Mouse (Mus musculus) gastrocnemius, postnatal 36 days (tissue): Measurements from ENCODE around the gene Tmem240. TPM values are rescaled to one million over a fixed set of nuclear protein-coding genes. Genes with fewer than 3 reads are reported as not detected.
"Not testable (repeated sequence)": the region's sequence is repeated elsewhere in the genome, so short reads cannot be mapped to it uniquely, and the experiment has no call there.

ENCODE experiments used
- DNase-seq, 2 experiments: peaks; one replicate each; pipeline ENCODE4 v3.0.0; 2022
- intact Hi-C: fragments of 180-260 bp; cut with DNase I; formaldehyde crosslinking; loops from one replicate; pipeline ENCODE4 v1.15.1; 2025
- total RNA-seq, 2 experiments: library from RNA; stranded (reverse); gene quantifications; 2 replicates each; pipeline ENCODE4 v1.2.3; 2021

Tmem240 gene
- total RNA-seq, 2 experiments from 2014 or later, result 0.28 to 0.39 TPM

- no peak for DNase-seq
- intact Hi-C loops, result loop anchor here (5.0 kb wide), 1 partner anchor 47 kb away; no protein-coding TSS in a partner anchor
Measured at GRCm38 (mm10) chr4:155769496-155769879, 34.9 kb downstream of the Tmem240 start.

- intact Hi-C loops, result loop anchor here (1.0 to 5.0 kb wide), 2 partner anchors 13 to 48 kb away; no protein-coding TSS in a partner anchor
- DNase-seq, result peak; percentile 87 to 90
Measured at GRCm38 (mm10) chr4:155769880-155770512, 35.4 kb downstream of the Tmem240 start.

GRCm38 (mm10) chr4:155770626-155771025, 36.0 kb downstream of the Tmem240 start:
- intact Hi-C loops, result loop anchor here (1.0 kb wide), 1 partner anchor 13 kb away; no protein-coding TSS in a partner anchor
- DNase-seq, result peak; percentile 62 to 75

DNA sequence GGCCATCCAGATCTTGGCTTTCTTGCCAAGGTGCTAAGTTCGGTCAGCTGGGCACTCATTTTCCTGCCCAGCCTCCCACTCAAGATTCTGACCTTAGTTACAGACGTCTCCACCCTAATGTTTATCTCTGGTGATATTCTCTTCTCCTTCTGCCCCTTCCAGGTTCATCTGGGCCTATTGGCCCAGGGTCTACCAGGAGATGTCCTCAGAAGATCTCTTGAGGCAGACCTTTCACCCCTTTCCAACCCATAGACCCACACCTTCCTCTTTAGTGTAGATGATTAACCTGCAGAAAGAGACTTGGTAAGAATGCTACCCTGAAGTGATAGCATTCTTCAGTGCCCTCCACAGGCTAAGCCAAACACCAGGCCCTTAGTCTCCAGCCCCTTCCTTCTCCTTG, 37.1 kb downstream of the Tmem240 start:
- intact Hi-C loops, result no loop called here
- DNase-seq, result no peak

DNA sequence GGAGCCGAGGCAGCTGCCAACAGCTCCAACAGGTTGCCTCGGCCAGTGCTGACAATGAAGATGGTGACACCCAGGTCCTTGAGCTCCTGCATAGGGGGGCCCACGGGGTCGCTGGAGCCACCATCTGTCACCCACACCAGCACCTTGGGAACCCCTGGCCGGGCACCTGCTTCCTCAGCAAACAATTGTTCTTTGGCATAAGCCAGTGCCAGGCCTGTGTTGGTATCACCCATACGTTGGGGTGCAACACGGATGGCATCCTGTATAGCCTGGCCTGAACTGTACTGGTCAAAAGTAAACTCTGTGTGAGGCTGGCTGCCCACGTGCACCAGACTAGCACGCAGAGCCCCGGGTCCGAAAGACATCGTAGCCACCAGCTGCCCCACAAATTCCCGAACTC, 38.2 kb downstream of the Tmem240 start:
- intact Hi-C loops, result no loop called here
- DNase-seq, result no peak

DNA sequence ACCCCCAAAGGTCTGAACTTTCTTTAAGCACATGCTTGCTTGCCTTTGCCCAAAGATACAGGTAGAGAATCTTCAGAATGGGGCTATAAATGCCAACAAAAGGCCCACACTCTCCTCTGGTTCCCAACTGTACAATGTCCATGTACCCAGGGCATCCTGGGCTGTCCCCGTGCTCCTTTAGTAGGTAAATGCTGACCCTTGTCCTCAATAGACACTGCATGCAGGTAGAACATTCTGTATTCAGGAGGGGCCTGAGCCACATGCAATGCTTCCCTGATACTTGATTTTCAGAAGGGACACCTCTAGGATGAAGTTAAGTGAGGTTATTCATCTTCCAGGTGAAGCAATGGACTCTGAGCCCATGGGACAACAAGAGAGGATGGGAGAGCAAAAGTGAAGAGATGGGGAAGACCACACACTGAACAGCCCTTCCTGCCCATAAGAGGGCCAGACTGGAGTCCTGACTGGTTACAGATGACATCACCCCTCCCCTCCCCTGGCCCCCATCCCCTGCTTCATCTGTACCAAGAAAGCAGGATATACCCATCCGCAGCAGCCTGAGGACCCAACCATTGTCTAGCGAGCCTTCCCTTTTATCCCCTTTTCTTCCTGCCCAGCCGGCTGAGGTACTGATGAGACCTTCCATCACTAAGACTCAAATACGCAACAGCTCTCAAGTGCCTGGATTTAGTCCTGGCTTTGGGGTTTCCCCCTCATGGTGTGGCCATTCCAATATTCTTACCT, 38.9 kb downstream of the Tmem240 start:
- DNase-seq, result no peak
- intact Hi-C loops, result no loop called here

GRCm38 (mm10) chr4:155774280-155774754, 39.7 kb downstream of the Tmem240 start, which contains the start of gene Vwa1:
TSS of gene Vwa1 (minus strand) at chr4:155774698.
- DNase-seq, result peak; percentile 87 to 93
- intact Hi-C loops, result no loop called here

- DNase-seq, result peak; percentile 62 to 64
- intact Hi-C loops, result no loop called here
Measured at GRCm38 (mm10) chr4:155774971-155775740, 40.6 kb downstream of the Tmem240 start.

DNA sequence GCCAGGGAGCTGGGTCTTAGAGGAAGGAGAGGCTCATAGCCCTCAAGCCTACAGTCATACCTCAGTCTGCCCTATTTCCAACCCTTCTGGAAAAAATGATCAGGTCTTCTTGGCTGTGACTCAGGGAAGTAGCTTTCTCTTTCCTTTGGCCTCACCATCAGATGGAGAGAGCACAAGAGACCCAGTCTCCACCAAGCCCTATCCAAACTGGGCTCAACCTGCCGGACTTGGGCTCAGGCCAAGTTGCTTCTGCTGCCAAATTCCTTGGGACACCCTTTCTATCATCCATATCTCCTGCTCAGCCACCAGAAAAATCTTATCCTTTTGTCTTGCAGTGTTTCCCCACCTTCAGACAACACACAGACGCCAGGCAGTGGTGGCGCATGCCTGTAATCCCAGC, 41.3 kb downstream of the Tmem240 start:
- intact Hi-C loops, result no loop called here

DNA sequence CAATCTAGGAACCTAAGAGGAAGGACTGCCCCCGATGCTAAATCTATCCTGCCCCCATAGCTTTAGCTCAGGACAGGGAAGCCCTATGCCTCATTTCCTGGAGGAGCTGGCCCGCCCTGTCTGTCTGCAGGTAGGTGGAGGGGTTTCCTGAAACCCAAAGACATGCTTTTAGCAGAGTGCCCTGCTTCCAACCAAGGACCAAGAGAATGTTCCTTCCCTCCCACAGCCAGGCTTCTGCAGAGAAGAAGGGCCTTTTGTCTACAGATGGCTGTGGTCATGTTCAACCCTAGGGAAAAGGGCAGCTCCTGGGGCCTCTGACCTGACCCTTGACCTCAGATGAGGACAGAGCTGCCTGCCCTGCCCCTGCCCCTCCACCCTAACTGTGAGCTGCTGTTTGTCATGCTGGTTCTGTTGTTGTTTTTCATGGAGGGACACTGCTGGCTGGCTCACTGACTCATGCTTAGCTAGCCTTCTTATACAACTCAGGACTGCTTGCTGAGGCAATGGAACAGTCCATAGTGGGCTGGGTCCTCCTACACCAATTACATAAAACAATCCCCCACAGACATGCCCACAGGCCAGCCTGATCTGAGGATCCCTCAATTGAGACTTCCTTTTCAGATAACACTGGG, 42.2 kb downstream of the Tmem240 start:
- DNase-seq, result no peak
- intact Hi-C loops, result no loop called here

More for the DNA sequence above, 41.3 kb downstream of the Tmem240 start:
- DNase-seq, result peak; percentile 39 to 46

DNA sequence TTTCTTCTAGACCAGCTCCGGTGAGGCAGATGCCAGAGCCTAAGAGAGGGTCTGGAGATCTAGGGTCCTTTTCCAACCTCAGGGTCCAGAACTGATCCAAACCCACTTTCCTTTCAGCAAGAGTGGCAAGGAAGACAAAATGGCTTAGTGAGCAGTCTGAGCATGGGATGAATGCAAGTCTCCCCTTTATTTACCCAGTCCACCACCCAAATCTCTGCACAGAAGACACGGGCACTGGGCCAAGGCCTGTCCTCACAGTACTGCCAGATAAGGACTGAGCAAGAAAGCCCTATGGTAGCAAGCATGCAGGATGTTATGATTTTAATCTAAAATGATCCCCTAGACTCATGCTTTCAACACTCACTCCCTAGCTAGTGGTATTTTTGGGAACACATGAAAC, 43.2 kb downstream of the Tmem240 start:
- no peak for DNase-seq
- intact Hi-C loops, result no loop called here

- no peak for DNase-seq
- intact Hi-C loops, result no loop called here
Measured at GRCm38 (mm10) chr4:155779498-155779897, 44.9 kb downstream of the Tmem240 start.

GRCm38 (mm10) chr4:155780895-155781294, 46.3 kb downstream of the Tmem240 start:
- DNase-seq, result peak; percentile 79 to 87
- intact Hi-C loops, result no loop called here

DNA sequence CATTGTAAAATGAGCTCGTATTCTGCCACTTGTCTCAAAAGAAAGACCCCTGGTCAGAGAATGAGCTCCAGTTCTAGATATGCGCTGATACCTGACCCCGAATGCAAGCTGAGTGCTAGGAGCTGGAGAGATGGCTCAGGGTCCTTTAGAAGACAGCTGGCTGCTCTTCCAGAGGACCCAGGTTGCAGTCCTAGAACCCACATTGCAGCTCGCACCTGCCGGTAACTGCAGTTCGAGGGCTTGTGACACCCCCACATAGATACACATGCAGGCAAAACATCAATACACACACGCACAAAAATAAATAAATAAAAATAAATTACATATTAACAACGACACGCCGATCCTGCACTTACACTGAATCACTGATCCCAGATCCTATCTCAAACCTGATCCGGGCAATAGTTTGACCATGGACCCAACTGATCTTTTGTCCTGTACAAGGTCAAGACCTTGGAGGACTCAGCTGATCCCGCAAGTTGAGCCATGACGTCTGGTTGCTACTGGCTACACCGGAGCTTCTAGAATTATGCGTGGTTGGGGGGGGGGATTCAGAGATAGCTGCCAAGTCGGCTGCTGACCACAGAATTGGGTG, 49.0 kb downstream of the Tmem240 start:
- intact Hi-C loops, result loop anchor here (1.0 kb wide), 1 partner anchor 13 kb away; no protein-coding TSS in a partner anchor
- no peak for DNase-seq

GRCm38 (mm10) chr4:155784081-155784701, 49.6 kb downstream of the Tmem240 start:
- intact Hi-C loops, result no loop called here

DNA sequence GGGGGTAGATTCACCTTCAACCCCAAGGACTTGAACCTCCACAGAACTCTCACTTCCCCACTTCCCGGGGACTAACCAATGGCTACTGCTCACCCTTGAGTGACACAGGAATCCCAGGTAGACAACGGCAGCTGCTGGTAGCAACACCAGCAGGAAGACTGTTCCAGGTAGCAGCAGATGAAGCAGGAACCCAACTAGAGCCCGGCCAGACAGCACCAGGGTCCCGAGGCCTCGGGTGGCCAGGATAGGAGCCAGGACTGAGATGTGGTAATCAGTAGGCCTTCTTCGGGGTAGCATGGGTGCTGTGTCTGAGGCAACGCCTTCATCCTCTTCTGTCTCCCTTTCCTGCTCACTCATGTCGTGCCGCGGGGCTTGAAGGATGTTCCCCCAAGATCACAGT, 50.6 kb downstream of the Tmem240 start:
- intact Hi-C loops, result no loop called here
- no peak for DNase-seq

More at GRCm38 (mm10) chr4:155784081-155784701, 49.6 kb downstream of the Tmem240 start:
- DNase-seq, result peak; percentile 69 to 85

DNA sequence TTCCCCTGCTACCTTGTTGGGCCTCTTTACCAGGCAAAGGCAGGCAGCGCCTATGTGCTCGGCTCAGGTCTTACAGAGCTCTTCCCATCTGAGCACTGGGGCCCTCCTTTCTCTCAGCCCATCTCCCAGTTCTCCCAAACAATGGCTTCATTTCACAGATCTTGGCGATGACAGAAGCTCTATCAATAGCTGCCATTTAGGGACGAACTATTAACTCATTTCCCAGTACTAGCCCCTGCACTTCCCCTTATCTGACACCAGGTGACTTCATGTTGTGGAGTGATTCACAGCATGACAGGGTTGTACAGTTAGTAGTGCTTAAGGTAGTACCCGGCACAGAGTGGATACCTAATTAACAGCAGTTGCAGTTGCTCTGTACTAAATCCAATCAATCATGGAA, 51.2 kb downstream of the Tmem240 start, which contains the start of gene Tmem88b:
TSS of gene Tmem88b (minus strand) at position 56 of the 400 bp plus-strand sequence.
- DNase-seq, result no peak
- intact Hi-C loops, result no loop called here

- intact Hi-C loops, result no loop called here
- DNase-seq, result no peak
Measured at GRCm38 (mm10) chr4:155788300-155788699, 53.7 kb downstream of the Tmem240 start.

DNA sequence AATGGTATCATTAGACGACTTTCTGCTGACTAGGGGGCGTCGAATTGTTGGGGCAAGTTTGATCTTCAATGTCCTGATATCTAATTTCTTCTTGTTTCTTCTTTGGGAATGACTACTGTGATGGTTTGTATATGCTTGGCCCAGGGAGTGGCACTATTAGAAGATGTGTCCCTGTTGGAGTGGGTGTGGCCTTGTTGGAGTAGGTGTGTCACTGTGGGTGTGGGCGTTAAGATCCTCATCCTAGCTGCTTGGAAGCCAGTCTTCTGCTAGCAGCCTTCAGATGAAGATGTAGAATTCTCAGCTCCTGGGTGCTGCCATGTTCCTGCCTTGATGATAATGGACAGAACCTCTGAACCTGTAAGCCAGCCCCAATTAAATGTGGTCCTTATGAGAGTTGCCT, 54.2 kb downstream of the Tmem240 start:
- intact Hi-C loops, DNase-seq: not testable (repeated sequence)
